Mouse (Mus musculus) heart, postnatal 0 days (tissue): ENCODE data around the gene Acp6. TPM values are rescaled to one million over a fixed set of nuclear protein-coding genes. Genes with fewer than 3 reads are reported as not detected.

ENCODE experiments used
- ATAC-seq: fragments of 200-750 bp; cut with Nextera tagmentation; 2 replicates; pipeline ENCODE4 v1.8.0; 2017; ENCODE audit warnings: low read depth, moderate number of reproducible peaks, moderate library complexity; ENCODE audit not compliant: insufficient read depth
- DNase-seq: peaks from one replicate; pipeline ENCODE4 v3.0.0-alpha.2; 2016; ENCODE audit warnings: low spot score
- H3K27ac ChIP-seq: fragments of 300-500 bp; sonication (generic); 2 replicates; pipeline ENCODE4 v1.5.1; 2014; ENCODE audit warnings: low read depth, mild to moderate bottlenecking
- H3K27me3 ChIP-seq: fragments of 300-500 bp; sonication (generic); 2 replicates; pipeline ENCODE4 v1.6.1; 2014; ENCODE audit warnings: low read length, mixed read lengths; ENCODE audit not compliant: control insufficient read depth, insufficient read depth
- H3K36me3 ChIP-seq: fragments of 300-500 bp; sonication (generic); replicated peaks from 2 replicates; pipeline ENCODE4 v1.6.1; 2014; ENCODE audit warnings: low read length, mixed read lengths; ENCODE audit not compliant: control insufficient read depth, insufficient read depth
- H3K4me1 ChIP-seq: fragments of 300-500 bp; sonication (generic); 2 replicates; pipeline ENCODE4 v1.6.1; 2014; ENCODE audit warnings: antibody characterized with exemption; ENCODE audit not compliant: control insufficient read depth, insufficient read depth
- H3K4me2 ChIP-seq: fragments of 300-500 bp; sonication (generic); 2 replicates; pipeline ENCODE4 v1.6.1; 2014; ENCODE audit warnings: low read depth, mild to moderate bottlenecking, low read length, moderate library complexity
- H3K4me3 ChIP-seq: fragments of 300-500 bp; sonication (generic); 2 replicates; pipeline ENCODE4 v1.5.1; 2014; ENCODE audit warnings: low read depth, low read length
- H3K9ac ChIP-seq: fragments of 300-500 bp; sonication (generic); replicated peaks from 2 replicates; pipeline ENCODE4 v1.6.1; 2014; ENCODE audit warnings: low read depth, low read length, mixed read lengths
- H3K9me3 ChIP-seq: fragments of 300-500 bp; sonication (generic); replicated peaks from 2 replicates; pipeline ENCODE4 v1.6.1; 2016; ENCODE audit warnings: low read length; ENCODE audit not compliant: control insufficient read depth
- CTCF ChIP-seq: IDR thresholded peaks from 2 replicates; pipeline ENCODE4 v1.5.1; 2016; ENCODE audit warnings: antibody characterized with exemption, control low read depth, low read depth
- EP300 ChIP-seq: IDR thresholded peaks from 2 replicates; pipeline ENCODE4 v1.6.1; 2016; ENCODE audit warnings: antibody characterized with exemption, low read depth
- WGBS: fragments of 180-500 bp; shearing (Covaris S2); extraction: QIAGEN DNeasy Blood & Tissue Kit; methylation state at CpG from one replicate; pipeline ENCODE4 v1.1.7; 2014; 5-methylcytosine and 5-hydroxymethylcytosine counted together
- polyA plus RNA-seq: library from polyadenylated mRNA; unstranded; fragments of >200 nt; fragmentation: Nextera tagmentation; extraction: Ambion mirVana; gene quantifications from 2 replicates; pipeline ENCODE4 v1.2.1, GENCODE M21; 2015
- total RNA-seq: library from RNA; depleted of rRNA; stranded (reverse); fragments of >200 nt; gene quantifications from 2 replicates; pipeline ENCODE4 v1.2.3, GENCODE M21; 2014; ENCODE audit warnings: low replicate concordance

The Acp6 gene
- total and polyA plus RNA-seq, 2 experiments from 2014 or later, result 46.3 to 57.5 TPM

DNA sequence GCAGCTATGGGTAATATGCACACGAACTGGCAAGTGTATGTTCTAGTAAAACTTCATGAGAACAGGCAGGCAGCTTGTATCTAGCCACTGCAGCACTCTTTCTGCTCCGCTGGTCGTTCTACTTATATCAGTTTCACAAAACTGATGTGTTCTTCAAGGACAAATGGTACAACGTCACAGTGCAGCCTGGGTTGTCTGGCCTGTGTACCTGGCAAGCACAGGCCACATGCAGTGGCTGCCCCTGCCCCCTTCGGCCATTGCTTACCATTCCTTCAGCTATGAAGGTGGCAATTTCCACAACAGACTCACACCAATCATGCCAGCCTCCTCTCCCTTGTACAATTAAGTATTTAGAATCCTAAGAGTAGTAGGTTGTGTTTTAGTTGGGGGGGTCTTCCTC lies 14.1 kb downstream of the Acp6 start:
- no peak overlapping the region for H3K9ac ChIP-seq
- TF ChIP-seq EP300 (no peak), CTCF (no peak)
- 0 out of 2 replicates have a peak, but pooled peaks cover 20% of the 10 kb centered on the region for H3K36me3 ChIP-seq
- H3K4me3 ChIP-seq, result no peak overlapping the region
- no peaks in the 10 kb centered on the region for H3K27me3 ChIP-seq
- no peak overlapping the region for H3K4me2 ChIP-seq
- ATAC-seq (no peak), DNase-seq (no peak)
- no peaks in the 10 kb centered on the region for H3K4me1 ChIP-seq
- no peaks in the 10 kb centered on the region for H3K9me3 ChIP-seq
- H3K27ac ChIP-seq, result no peak overlapping the region
- WGBS, result 75% methylated on average over 5 of the region's 5 CpGs

DNA sequence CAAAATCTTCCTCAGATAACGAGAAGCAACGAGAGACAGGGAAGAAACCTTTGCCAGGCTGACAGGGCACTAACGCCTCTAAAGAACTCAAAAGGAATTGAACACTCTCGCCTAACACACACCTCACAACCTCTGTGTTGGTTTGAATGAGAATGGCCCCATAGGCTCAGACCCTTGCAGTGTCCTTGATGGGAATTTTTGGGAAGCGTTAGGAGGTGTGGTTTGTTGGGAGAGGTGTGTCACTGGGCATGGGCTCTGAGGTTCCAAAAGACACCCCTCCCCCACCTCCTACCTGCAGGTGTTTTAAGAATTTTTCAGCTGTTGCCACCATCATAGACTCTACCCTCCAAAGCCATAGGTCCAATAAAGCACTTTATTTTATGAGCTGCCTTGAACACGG lies 20.3 kb downstream of the Acp6 start:
- Histone ChIP-seq H3K27ac (no peak overlapping the region), H3K4me3 (no peak overlapping the region), H3K27me3 (no peaks in the 10 kb centered on the region), H3K36me3 (0 out of 2 replicates have a peak, but pooled peaks cover 20% of the 10 kb centered on the region), H3K9ac (no peak overlapping the region), H3K4me2 (no peak overlapping the region), H3K9me3 (no peaks in the 10 kb centered on the region), H3K4me1 (no peaks in the 10 kb centered on the region)
- TF ChIP-seq EP300, result no peak
- 69% methylated on average over 6 of the region's 6 CpGs for WGBS
- ATAC-seq, result no peak
- DNase-seq, result no peak

DNA sequence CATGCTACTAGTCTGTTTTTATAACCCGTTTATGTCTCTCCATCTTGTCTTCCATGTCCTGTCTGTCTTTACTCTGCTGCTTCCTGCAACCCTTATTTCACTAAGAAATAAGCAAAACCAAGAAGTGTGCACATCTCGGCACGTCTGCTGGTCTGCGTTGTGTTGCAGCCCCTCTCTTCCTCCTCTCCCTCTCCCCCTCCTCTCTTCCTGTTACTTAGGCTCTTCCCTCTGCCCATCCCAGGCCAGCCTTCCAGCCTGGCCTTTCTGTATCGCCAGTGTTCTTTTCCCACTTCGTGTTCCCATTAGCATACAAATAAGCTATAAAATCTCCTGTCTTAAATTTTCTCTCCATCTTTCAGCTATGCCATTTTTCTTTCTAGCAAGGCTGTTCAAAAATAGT lies 21.9 kb downstream of the Acp6 start:
- DNase-seq (no peak), ATAC-seq (no peak)
- no peak overlapping the region for H3K27ac ChIP-seq
- 0 out of 2 replicates have a peak, but pooled peaks cover 10% of the 10 kb centered on the region for H3K27me3 ChIP-seq
- TF ChIP-seq CTCF (no peak), EP300 (no peak)
- H3K36me3 ChIP-seq, result 0 out of 2 replicates have a peak, but pooled peaks cover 15% of the 10 kb centered on the region
- no peak overlapping the region for H3K9ac ChIP-seq
- no peak overlapping the region for H3K4me3 ChIP-seq
- WGBS, result 55% methylated on average over 6 of the region's 6 CpGs
- no peaks in the 10 kb centered on the region for H3K4me1 ChIP-seq
- no peaks in the 10 kb centered on the region for H3K9me3 ChIP-seq
- H3K4me2 ChIP-seq, result no peak overlapping the region; the same call in 1 of the 2 replicates

DNA sequence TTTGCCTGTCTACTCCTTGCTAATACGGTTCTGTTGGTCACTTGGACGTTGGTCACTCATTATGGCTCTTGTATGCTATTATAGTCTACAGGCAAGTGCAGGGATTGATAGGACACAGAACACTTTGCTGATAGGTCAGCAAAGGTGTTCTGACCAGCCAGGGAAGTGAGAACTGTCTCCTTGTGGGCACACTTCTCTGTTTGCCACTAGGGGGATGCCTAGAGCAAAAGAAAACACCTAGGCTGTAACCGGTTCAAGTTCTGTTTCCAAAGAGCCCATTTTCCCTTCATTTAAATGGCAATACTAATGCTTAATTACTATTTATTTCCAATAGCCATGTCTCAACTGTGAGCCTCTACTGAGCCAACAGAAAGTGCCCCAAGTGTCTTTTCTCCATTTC lies 25.2 kb downstream of the Acp6 start:
- H3K27ac ChIP-seq, result no peak overlapping the region
- TF ChIP-seq CTCF (peak; percentile 49), EP300 (no peak)
- WGBS, result 37% methylated on average over 3 of the region's 3 CpGs

DNA sequence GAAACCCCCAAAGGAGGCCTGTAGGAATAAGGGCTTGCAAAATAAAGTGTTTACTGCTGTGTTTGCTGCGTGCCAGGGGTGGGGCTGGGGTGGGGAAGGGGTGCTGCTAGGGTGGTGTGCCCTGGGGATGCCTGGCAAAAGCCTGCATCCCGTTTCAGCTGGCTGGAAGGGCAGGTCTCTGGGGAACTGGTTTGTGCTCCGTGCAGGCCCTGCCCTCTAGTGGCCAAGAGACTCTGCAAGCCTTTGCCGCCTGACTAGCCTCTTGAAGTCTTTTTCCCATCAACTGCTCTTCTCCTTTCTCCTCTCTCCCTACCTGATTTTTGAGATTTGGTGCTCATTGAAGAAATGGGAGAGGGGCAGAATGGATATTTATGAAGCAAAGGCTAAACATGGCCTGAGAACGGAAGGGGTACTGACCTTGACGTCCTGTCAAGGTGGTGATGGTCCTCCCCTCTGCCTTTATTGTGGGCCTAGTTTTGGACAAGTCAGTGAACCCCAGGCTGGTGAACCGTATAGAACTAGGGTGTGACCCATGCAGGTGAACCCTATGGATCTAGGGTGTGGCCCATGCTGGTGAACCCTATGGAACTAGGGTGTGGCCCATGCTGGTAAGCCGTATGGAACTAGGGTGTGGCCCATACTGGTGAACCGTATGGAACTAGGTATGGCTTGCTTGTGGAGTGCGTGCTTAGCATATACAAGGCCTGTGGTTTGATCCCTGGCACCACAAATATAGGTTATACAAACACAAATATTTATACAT lies 26.7 kb downstream of the Acp6 start:
- H3K9ac ChIP-seq, result no peak overlapping the region
- ATAC-seq (no peak), DNase-seq (peak; percentile 75)
- TF ChIP-seq EP300 (no peak), CTCF (peak; percentile 92)
- H3K4me2 ChIP-seq, result no peak overlapping the region
- H3K36me3 ChIP-seq, result no peaks in the 10 kb centered on the region
- H3K27me3 ChIP-seq, result 0 out of 2 replicates have a peak, but pooled peaks cover 10% of the 10 kb centered on the region
- H3K27ac ChIP-seq, result no peak overlapping the region
- H3K9me3 ChIP-seq, result no peaks in the 10 kb centered on the region
- H3K4me3 ChIP-seq, result no peak overlapping the region
- H3K4me1 ChIP-seq, result no peaks in the 10 kb centered on the region
- 33% methylated on average over 10 of the region's 10 CpGs for WGBS

More for the DNA sequence above, 25.2 kb downstream of the Acp6 start:
- Histone ChIP-seq H3K4me2 (no peak overlapping the region), H3K4me3 (no peak overlapping the region), H3K9ac (no peak overlapping the region), H3K4me1 (no peaks in the 10 kb centered on the region), H3K9me3 (no peaks in the 10 kb centered on the region), H3K27me3 (0 out of 2 replicates have a peak, but pooled peaks cover 10% of the 10 kb centered on the region), H3K36me3 (no peaks in the 10 kb centered on the region)
- no peak for ATAC-seq
- no peak for DNase-seq

DNA sequence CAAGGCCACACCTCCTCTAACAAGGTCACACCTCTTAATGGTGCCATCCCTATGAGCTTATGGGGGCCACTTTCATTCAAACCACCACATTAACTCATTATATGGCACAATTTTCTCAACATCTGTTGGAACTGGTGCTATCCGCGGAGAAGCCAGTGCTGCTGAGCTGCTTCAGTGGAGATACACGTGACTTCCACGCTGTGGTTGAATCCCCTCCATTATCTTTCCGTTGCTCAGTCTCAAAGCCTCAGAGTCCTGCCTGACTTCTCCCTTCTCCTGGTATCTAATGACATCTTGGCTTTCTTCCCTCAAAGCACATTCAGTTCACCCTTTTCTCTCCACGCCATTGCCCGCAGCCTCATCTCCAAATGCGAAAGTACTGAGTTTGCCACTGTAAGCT lies 38.0 kb downstream of the Acp6 start:
- H3K4me3 ChIP-seq, result no peak overlapping the region
- H3K27ac ChIP-seq, result no peak overlapping the region
- H3K4me2 ChIP-seq, result no peak overlapping the region
- H3K27me3 ChIP-seq, result no peaks in the 10 kb centered on the region
- no peaks in the 10 kb centered on the region for H3K9me3 ChIP-seq
- TF ChIP-seq CTCF, result no peak
- no peak for TF ChIP-seq EP300
- ATAC-seq (no peak), DNase-seq (no peak)
- no peaks in the 10 kb centered on the region for H3K36me3 ChIP-seq
- no peak overlapping the region for H3K9ac ChIP-seq
- 85% methylated on average over 8 of the region's 8 CpGs for WGBS
- no peaks in the 10 kb centered on the region for H3K4me1 ChIP-seq
